18 mouse cellular contexts compared by ENCODE assay signal in the genomic region with DNA sequence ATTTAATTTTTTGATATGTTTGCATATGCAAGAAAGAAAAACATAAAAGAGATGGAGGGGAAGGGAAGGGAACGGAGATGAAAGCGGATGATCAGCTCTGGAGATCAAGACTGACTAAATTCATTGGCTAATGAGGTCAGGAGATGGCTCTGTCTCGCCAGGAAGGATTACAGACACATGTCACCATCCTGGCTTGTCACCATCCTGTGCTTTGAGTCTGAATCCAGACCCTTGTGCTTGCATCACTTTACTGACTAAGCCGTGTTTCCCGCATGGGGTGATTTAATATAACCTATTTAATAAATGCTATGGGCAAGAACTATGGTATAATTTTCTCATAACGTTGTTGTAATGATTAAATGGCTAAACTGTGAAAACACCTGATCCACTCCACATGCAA.
"Had no signal": no experiment of that assay in that cellular context is flagged by ENCODE, and none has a peak within 500 bp of the region (broad histone marks: within the 10 kb centered on the region; RNA-seq: fewer than 3 reads in every experiment).

No protein-coding gene starts in this region.

- DNase-seq: liver, postnatal 0 days; lung, adult 2 months; lung, postnatal 14 days; lung, postnatal 36 days; right cerebral cortex, postnatal 14 days; thymus, adult 2 months; thymus, postnatal 25 days; thymus, postnatal 4 days had no signal

- H3K36me3 ChIP-seq: lung, embryonic 15.5 days; midbrain, embryonic 15.5 days; neural tube, embryonic 12.5 days; stomach, embryonic 15.5 days had no signal

- H3K9me3 ChIP-seq: lung, embryonic 15.5 days; megakaryocyte, embryonic 14.5 days; midbrain, embryonic 13.5 days; midbrain, embryonic 15.5 days; neural tube, embryonic 12.5 days; stomach, embryonic 15.5 days had no signal

- ATAC-seq: liver, postnatal 0 days; lung, postnatal 0 days; midbrain, embryonic 13.5 days; midbrain, embryonic 15.5 days had no signal

- H3K9ac ChIP-seq: liver, postnatal 0 days; lung, embryonic 15.5 days; midbrain, embryonic 13.5 days; midbrain, embryonic 15.5 days; neural tube, embryonic 12.5 days; stomach, embryonic 15.5 days had no signal

- H3K27ac ChIP-seq: lung, embryonic 15.5 days; macrophage; midbrain, embryonic 13.5 days; midbrain, embryonic 15.5 days; neural tube, embryonic 12.5 days; stomach, embryonic 15.5 days; stomach, postnatal 0 days had no signal

- H3K27me3 ChIP-seq: lung, embryonic 15.5 days; megakaryocyte, embryonic 14.5 days; midbrain, embryonic 13.5 days; midbrain, embryonic 15.5 days; neural tube, embryonic 12.5 days; stomach, embryonic 15.5 days had no signal

- H3K4me3 ChIP-seq: lung, embryonic 15.5 days; megakaryocyte, embryonic 14.5 days; midbrain, embryonic 13.5 days; midbrain, embryonic 15.5 days; neural tube, embryonic 12.5 days; stomach, embryonic 15.5 days had no signal

- H3K4me2 ChIP-seq: lung, embryonic 15.5 days; midbrain, embryonic 11.5 days; midbrain, embryonic 13.5 days; midbrain, embryonic 15.5 days; neural tube, embryonic 12.5 days; stomach, embryonic 15.5 days had no signal

- H3K4me1 ChIP-seq: lung, embryonic 15.5 days; megakaryocyte, embryonic 14.5 days; midbrain, embryonic 13.5 days; midbrain, embryonic 15.5 days; neural tube, embryonic 12.5 days; stomach, embryonic 15.5 days had no signal
